Mouse (Mus musculus) limb, embryonic 11.5 days (tissue): ENCODE measurements around the gene Erich6b. TPM values are rescaled to one million over a fixed set of nuclear protein-coding genes. Genes with fewer than 3 reads are reported as not detected.

Experiments
- ATAC-seq: fragments of 200-750 bp; cut with Nextera tagmentation; 2 replicates; pipeline ENCODE4 v1.8.0; 2017; ENCODE audit warnings: low read depth; ENCODE audit not compliant: insufficient number of reproducible peaks, low FRiP score, low TSS enrichment
- DNase-seq: peaks from one replicate; pipeline ENCODE4 v3.0.0-alpha.2; 2015; ENCODE audit warnings: low spot score
- H3K27ac ChIP-seq: fragments of 300-500 bp; sonication (generic); replicated peaks from 2 replicates; pipeline ENCODE4 v1.5.1; 2014; ENCODE audit warnings: low read depth, mild to moderate bottlenecking, low read length
- H3K27me3 ChIP-seq: fragments of 300-500 bp; sonication (generic); 2 replicates; pipeline ENCODE4 v1.6.1; 2014; ENCODE audit warnings: mild to moderate bottlenecking, low read length, mixed read lengths; ENCODE audit not compliant: control insufficient read depth, insufficient read depth
- H3K36me3 ChIP-seq: fragments of 300-500 bp; sonication (generic); 2 replicates; pipeline ENCODE4 v1.6.1; 2014; ENCODE audit warnings: mild to moderate bottlenecking, low read length, moderate library complexity, mixed read lengths; ENCODE audit not compliant: control insufficient read depth, insufficient read depth
- H3K4me1 ChIP-seq: fragments of 300-500 bp; sonication (generic); 2 replicates; pipeline ENCODE4 v1.6.1; 2014; ENCODE audit warnings: low read length, mixed read lengths; ENCODE audit not compliant: control insufficient read depth, insufficient read depth
- H3K4me2 ChIP-seq: fragments of 300-500 bp; sonication (generic); 2 replicates; pipeline ENCODE4 v1.6.1; 2014; ENCODE audit warnings: low read depth, mild to moderate bottlenecking, moderate library complexity; ENCODE audit not compliant: severe bottlenecking
- H3K4me3 ChIP-seq: fragments of 300-500 bp; sonication (generic); 2 replicates; pipeline ENCODE4 v1.5.1; 2014; ENCODE audit warnings: low read depth, low read length
- H3K9ac ChIP-seq: fragments of 300-500 bp; sonication (generic); 2 replicates; pipeline ENCODE4 v1.6.1; 2014; ENCODE audit warnings: mild to moderate bottlenecking, low read length
- H3K9me3 ChIP-seq: fragments of 300-500 bp; sonication (generic); 2 replicates; pipeline ENCODE4 v1.6.1; 2016; ENCODE audit warnings: low read length; ENCODE audit not compliant: control insufficient read depth
- WGBS: fragments of 180-500 bp; shearing (Covaris S2); extraction: QIAGEN DNeasy Blood & Tissue Kit; methylation state at CpG from one replicate; pipeline ENCODE4 v1.1.7; 2014; 5-methylcytosine and 5-hydroxymethylcytosine counted together
- polyA plus RNA-seq: library from polyadenylated mRNA; unstranded; fragments of >200 nt; fragmentation: Nextera tagmentation; extraction: Ambion mirVana; gene quantifications from 2 replicates; pipeline ENCODE4 v1.2.1, GENCODE M21; 2014

The Erich6b gene
- polyA plus RNA-seq, 1 experiment from 2014 or later: not detected

DNA sequence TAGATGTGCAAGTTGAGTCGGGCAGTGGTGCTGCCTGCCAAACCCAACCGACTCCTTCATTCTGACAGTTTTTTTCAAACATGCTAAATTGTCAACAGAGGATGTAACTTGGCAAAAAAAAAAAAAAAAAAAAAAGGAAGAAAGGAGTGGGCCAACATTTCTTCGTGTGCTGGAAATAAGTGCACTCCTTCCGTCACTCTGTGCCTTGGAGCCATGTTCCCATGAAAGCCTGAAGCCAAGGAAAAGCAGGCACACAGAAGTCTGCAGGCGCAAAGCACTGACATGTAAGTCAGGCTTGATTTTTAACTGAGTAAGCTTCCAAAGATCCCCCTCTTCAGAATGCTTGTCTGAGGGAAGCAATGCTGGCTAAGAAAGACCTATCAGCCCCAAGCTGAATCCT, 70.6 kb downstream of the Erich6b start:
- no peaks in the 10 kb centered on the region for H3K4me1 ChIP-seq
- H3K4me3 ChIP-seq: no peak overlapping the region
- no peaks in the 10 kb centered on the region for H3K27me3 ChIP-seq
- no peaks in the 10 kb centered on the region for H3K9me3 ChIP-seq
- peaks cover 7% of the 10 kb centered on the region for H3K36me3 ChIP-seq
- WGBS: 94% methylated on average over 5 of the region's 5 CpGs
- ATAC-seq (no peak), DNase-seq (no peak)
- H3K9ac ChIP-seq: no peak overlapping the region
- no peak overlapping the region for H3K4me2 ChIP-seq
- H3K27ac ChIP-seq: no peak overlapping the region

GRCm38 (mm10) chr14:75713661-75714060, 71.6 kb downstream of the Erich6b start:
- H3K27me3 ChIP-seq: no peaks in the 10 kb centered on the region
- ATAC-seq (no peak), DNase-seq (no peak)
- H3K4me3 ChIP-seq: no peak overlapping the region
- H3K4me2 ChIP-seq: no peak overlapping the region
- no peaks in the 10 kb centered on the region for H3K4me1 ChIP-seq
- peaks cover 7% of the 10 kb centered on the region for H3K36me3 ChIP-seq
- 83% methylated on average over 4 of the region's 4 CpGs for WGBS
- no peaks in the 10 kb centered on the region for H3K9me3 ChIP-seq
- no peak overlapping the region for H3K9ac ChIP-seq
- no peak overlapping the region for H3K27ac ChIP-seq

DNA sequence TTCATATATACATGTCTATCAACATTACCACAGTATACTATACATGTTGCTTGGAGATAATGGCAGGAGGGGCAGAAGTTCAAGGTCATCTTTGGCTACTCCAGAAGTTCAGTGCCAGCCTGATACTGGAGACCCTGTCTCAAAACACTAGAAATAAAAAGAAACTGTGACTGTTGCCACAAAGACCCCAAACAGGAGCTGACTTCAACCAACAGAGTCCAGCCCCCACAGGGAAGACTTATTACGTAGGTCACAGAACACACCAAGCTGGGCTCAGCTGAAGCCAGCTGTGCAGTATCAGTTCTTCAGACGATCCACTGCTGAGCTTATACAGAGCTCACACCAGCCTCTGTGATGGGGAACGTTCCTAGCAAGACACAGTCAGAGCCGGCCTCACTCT, 74.4 kb downstream of the Erich6b start:
- Histone ChIP-seq H3K27ac (no peak overlapping the region), H3K4me2 (no peak overlapping the region), H3K9me3 (no peaks in the 10 kb centered on the region), H3K36me3 (peaks cover 5% of the 10 kb centered on the region), H3K4me1 (no peaks in the 10 kb centered on the region), H3K9ac (no peak overlapping the region), H3K4me3 (no peak overlapping the region), H3K27me3 (no peaks in the 10 kb centered on the region)
- ATAC-seq (no peak), DNase-seq (no peak)
- WGBS: 91% methylated on average over 4 of the region's 4 CpGs

Other genes with a start within 250 kb of the Erich6b start
- 0.04 and 0.07 TPM in 2 replicates for gene Siah3, start 186.3 kb upstream of the Erich6b start, polyA plus RNA-seq
- gene Spert, start 49.1 kb upstream of the Erich6b start, polyA plus RNA-seq: not detected in 2 replicates
- gene Cog3, start 112.3 kb downstream of the Erich6b start, polyA plus RNA-seq: 25.0 and 27.9 TPM in 2 replicates
- gene Slc25a30, start 144.8 kb downstream of the Erich6b start, polyA plus RNA-seq: 6.3 and 6.9 TPM in 2 replicates
- gene Tpt1, start 202.8 kb downstream of the Erich6b start, polyA plus RNA-seq: 1,077 and 1,093 TPM in 2 replicates